Mouse (Mus musculus) lung, postnatal 36 days (tissue): ENCODE data around the gene Arid4b.
"Not testable (repeated sequence)": the region's sequence is repeated elsewhere in the genome, so short reads cannot be mapped to it uniquely, and the experiment has no call there.

Experiments
- DNase-seq: peaks from one replicate; pipeline ENCODE4 v3.0.0; 2022; ENCODE audit warnings: mixed read lengths

The Arid4b gene

DNA sequence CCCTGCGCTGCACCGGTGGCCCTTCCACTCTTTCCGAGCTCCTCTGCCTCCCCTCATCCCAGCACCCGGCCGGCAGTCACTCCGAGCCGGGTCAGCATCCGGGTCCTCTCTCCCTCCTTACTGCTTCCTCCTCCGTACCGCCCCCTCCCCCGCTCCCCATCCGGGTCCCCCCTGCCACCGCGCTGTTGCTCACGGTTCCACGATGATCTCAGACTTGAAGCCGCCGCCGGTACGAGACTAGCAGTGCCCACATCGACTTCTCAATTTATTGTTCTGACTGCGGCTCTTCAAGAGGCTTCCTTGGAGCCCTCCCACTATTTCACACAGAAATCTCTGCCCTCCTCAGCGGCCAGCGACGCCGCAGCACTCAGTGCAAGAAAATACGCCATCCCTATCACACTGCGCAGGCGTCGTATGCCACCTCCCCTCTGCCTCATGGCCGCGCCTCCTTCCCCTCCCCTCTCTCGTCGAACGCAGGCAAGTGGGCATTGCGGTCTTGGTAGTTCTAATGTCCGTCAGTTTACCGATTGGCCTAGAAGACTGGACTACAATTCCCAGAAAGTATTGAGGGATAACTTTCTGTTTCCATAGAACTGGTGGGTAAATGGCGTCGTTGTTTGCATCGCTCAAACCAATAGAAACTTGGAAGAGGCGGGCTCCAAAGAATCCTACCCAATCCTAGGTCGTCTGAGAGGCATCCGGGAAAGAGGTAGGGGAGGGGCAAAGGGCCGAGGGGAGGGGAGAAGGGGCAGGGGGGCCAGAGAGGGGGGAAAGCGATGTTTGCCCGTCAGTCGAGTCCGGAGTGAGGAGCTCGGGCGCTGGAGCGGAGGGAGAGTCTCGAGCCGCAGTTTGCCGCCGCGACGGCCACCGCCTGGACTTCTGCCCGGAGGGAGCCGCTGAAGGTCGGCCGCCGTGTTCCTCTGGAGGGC, at the start of gene Arid4b, which contains the start of gene Ggps1:
Gene Arid4b, plus strand, starts transcription at position 220 of the 929 bp plus-strand sequence.
Gene Ggps1, minus strand, starts transcription at position 476 of the 929 bp plus-strand sequence.
- peak; percentile 98 for DNase-seq

DNA sequence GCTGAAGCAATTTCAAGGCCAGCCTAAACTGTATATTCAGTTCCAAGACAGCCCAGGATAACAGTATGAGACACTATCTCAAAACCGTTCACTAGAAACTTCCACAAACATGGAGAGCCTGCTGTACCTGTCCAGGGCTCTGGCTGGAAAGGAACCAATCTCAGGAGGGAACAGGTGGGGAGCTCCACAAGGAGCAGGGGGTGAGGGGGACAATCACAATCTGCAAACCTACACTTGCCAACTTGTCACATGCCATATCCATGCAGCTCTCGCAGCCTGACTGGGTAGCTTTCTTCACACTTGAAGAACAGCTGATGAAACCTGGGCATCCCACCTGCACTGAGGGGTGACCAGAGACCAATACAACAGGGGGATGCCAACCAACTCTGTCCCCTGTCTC, 49.0 kb upstream of the Arid4b start:
- no peak for DNase-seq

DNA sequence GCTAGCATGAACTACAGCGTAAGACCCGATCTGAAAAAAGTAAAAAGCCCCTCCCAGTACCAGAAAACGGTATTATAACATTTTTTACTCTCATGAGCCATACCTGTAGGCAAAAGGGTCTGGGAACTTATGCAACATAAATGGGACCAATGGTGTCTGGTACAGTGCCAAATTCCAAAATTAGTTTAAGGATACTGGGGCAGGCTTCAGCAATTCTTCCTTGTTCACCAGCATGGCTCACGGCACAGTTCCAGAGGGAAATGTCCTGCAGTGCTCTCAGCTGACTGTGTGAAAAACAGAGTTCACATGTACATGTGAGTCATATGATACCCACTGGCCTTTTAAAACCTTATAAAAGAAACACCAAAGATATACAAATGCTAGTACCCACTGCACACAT, 48.5 kb upstream of the Arid4b start:
- DNase-seq: no peak

DNA sequence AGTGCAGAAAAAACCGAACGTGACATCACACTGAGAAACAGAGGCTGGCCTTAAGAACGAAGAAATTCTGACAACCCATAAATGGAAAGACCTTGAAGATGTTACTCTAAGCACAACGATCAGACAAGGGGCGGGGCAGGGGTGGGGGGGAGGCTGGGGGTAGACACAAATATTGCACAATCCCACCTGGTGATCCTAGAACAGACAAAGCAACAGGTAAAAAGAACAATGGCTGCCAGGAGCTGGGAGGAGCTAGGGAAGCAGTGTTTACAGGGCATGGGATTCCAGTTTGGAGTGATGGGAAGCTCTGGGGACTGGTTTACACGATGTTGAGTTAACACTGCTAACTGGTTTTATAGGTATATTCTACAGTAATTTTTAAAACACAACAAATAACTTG, 47.4 kb upstream of the Arid4b start:
- no peak for DNase-seq

DNA sequence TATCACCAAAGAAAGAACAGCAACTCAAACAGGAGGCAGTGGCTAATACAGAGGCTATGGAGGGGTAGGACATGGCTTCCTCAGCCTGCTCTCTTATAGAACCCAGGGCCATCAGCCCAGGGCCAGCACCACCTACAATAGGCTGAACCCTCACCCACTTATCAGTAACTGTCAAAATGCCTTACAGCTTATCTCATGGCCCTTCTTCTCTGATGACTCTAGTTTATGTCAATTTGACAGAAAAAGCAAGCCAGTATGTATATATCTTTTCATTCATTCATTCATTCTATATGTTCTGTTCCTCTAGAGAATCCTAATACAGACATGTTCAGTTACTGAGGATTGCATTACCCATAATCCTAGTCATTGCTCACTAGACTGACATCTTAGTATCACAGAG, 44.7 kb upstream of the Arid4b start:
- no peak for DNase-seq

DNA sequence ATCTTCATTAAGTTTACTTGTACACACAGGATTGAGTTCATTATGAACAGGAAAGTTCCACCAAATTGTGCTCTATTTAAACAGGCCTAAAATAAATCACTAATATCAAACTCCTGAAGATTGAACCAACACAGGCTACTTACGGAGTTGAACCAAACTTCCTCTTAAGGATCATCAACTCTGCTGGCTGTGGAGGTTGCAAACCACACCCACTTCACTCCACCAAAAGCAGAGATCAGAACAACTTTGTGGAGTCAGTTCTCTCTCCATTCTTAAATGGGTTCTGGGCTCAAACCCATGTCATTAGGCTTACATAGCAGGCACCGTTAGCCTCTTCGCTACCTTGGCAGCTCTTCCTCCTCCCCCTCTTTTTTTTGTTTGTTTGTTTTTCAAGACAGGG, 44.2 kb upstream of the Arid4b start:
- no peak for DNase-seq

DNA sequence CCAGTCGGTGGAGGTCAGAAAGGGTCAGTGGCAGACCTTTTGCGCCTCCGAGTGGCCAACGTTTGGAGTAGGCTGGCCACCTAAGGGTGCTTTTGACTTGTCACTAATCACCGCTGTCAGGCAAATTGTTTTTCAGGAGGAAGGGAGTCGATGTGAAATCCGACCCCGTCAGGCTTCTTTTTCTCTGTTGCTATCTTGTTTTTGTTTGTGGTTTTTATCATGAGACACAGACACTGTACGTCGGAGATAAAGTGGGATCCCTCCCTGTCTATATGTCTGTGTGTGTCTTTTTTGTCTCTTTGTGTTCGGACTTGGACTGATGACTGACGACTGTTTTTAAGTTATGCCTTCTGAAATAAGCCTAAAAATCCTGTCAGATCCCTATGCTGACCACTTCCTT, 41.6 kb upstream of the Arid4b start:
- DNase-seq: not testable (repeated sequence)

DNA sequence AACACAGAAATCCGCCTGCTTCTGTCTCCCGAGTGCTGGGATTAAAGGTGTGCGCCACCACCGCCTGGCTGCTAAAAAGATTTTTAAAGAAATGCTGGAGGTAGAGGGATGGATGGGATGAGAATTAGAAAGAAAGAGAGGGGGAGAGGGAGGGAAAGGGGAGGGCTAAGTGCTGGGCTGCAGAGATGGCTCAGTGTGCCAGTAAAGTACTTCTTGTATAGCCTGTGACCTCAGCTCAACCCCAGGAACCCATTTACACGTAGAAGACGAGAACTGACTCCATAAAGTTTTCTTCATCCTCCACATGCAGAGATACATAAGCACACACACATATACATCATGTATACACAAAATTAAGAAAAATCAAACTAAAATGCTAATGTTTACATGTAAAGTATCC, 37.5 kb upstream of the Arid4b start:
- DNase-seq: no peak

DNA sequence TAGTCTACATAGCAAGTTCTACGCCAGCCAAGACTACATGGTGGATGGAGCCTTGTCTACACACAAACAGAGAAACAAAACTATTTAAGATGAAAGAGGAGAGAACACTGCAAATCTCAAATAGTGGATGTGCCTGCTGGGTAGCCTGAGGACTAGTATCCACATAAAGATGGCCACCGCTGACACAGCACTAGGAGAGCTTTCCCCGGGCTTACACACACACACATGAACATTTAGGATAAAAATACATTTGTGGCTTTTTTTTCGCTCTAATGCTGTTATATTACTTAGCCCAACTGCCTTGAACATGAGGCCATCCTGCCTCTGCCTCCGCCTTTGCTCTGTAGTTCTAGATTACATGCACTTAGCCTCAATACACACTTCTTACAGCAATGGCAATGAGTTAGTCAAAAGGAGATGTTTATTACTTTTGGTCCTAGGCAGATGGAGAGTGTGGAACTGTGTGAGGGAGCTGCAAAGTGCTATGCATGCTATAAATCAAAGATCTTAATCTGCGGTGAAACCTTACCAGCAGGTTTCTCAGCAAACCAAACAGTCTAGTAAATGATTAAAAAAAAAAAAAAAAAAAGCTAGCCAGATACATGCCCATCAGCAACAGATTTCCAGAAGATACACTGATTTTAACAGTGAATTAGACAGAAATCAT, 36.7 kb upstream of the Arid4b start:
- DNase-seq: no peak

DNA sequence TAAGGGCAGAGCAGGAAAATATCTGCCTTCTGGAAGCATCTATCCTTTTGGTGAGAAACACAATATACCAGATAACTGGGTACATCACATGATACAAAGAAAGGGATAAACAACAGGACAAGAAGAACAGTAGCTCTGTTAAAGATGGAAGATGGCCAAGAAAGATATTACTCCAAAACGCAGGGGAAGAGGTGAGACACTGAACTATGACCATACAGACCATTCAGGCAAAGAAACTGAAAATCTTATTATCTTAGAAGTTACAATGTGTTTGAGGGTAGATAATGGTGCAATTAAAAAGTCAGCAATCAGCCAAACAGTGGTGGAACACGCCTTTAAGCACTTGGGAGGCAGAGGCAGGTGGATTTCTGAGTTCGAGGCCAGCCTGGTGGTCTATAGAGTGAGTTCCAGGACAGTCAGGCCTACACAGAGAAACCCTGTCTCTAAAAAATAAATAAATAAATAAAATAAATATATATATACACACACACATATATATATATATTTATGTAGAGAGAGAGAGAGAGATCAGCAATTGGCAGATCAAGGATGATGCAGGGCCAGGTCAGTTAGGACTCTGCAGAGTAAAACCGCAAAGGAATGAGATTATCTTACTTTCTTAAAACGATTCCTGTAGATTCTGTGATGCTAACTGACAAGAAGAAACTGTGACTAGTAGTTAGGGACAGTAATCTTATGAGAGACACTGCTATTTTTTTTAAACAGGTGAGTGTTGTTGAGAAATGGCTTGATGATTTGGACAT, 29.5 kb upstream of the Arid4b start:
- DNase-seq: no peak

DNA sequence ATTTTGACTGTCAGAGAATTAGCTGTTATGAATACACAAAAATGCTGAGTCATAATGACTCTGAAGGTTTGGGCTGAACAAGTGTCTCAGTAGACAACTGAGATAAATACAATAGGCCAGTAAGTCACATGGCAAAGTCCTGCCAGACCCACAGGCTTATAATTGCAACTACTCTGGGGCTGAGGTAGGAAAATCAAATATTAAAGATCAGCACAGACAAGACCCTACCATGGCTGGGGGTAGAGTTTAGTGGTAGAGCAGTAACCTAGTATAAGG, 29.0 kb upstream of the Arid4b start:
- DNase-seq: peak; percentile 28

DNA sequence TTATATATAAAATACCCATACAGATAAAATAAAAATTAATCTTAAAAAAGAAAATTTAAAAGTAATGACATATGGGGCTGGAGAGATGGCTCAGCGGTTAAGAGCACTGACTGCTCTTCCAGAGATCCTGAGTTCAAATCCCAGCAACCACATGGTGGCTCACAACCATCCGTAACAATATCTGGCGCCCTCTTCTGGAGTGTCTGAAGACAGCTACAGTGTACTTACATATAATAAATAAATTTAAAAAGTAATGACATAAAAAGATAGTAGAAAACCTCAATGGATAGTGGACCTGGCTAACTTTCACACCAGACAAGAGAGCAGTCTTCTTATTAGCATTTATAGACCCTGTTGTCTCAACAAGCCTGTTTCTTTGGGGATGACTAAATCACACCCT, 27.7 kb upstream of the Arid4b start:
- DNase-seq: not testable (repeated sequence)

DNA sequence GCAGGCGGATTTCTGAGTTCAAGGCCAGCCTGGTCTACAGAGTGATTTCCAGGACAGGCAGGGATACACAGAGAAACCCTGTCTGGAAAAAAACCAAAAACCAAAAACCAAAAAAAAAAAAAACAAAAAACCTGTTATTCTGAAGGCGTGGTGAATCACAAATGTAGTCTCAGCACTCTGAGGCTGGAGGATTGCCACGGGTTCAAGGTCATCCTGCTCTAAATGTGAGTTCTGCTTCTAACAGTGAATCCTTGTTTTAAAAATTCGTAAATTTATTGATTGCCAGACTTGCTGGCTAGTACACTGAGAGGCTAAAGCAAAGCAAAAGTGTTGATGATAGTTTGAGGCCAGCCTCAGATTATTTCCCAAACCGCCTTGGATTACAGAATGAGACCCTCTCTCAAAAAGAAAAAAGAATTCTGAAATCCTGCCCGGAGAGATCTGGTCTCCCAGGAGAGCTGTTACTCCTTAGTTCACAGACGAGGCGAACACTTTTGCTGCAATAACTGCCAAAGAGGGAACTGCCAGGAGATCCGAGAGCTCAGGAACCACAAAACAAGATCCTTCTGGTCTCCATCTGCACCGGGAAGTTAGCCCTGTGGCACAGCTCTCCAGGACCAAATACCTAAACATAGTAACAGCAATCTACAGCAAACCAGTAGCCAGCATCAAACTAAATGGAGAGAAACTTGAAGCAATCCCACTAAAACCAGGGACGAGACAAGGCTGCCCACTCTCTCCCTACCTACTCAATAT, 27.0 kb upstream of the Arid4b start:
- DNase-seq: no peak

DNA sequence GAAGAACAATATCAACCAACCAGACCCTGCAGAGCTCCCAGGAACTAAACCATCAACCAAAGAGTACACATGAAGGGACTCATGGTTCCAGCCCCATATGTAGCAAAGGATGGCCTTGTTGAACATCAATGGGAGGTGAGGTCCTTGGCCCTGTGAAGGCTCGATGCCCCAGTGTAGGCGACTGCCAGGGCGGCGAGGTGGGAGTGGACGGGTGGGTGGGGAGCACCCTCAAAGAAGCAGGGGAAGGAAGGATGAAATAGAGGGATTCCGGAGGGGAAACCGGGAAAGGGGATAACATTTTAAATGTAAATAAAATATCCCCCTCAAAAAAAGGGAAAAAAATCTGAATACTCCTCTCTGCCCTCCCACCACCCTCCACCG, 24.1 kb upstream of the Arid4b start:
- DNase-seq: no peak

DNA sequence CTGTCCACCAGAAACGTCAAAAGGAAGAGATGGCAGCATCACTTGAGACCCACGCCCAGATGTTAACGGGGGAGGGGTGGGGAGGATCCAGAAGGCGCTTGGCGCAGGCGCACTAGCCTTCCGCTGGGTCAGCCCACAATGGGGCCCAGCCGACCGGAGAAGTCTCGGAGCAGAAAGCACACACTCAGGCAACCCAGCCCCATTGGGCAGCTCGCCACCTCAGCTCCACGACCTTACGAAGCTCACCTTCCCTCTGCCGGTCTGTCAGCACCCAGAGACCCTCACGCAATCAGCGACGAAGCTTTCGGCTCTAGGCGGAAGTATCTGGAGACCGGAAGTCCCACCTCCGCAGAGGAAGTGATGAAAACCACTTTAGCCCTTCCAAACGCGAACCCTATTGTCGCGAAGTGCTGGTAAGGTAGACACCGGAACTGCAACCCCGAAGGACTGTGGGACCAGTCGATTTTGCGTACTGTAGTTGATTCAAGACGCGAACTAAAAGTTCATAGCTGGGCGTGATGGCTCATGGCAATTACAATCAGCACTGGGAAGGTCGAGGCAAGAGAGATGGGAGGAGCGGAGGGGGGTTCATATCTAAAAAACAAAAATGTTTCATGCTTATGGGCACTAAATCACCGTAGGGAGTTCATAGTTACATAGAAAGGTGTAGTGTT, 23.6 kb upstream of the Arid4b start, which contains the start of gene Tbce:
Gene Tbce, minus strand, starts transcription at position 347 of the 674 bp plus-strand sequence.
- DNase-seq: peak; percentile 93

DNA sequence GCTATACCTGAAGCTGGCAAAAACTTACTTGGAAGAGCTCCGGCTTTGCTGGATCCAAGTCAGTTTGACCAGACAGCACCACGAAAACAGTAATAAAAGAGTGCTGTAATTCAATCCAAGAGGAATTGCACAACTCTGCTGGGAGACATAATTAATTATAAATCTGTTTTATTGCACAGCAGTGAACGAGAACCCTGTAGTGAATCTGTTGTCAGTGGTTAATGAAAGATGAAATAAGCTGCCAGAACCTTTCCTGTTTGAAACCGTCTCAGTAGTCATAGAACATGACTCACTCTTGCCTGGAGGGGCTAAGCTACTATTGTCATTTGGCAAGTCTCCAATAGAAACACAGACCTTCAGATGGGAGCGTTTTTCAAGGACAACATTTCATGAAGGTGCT, 22.8 kb upstream of the Arid4b start:
- DNase-seq: peak; percentile 24

DNA sequence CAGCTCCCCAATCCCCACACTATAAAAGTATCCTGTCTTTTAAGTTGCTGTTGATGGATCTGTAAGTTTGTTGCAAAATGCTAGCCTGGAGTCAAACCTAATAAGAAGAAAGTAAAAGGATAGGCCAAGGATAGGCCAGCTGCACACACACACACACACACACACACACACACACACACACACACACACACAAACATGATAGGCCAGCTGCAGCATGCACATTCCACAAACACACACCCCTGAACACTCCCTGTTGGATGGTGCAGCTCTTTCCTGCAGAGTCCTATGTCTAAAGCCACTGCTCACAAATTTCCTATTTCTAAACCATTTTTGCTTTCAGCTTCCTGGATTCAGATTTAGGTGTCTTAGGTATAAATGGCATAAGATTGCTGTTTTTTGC, 19.2 kb upstream of the Arid4b start:
- DNase-seq: no peak

DNA sequence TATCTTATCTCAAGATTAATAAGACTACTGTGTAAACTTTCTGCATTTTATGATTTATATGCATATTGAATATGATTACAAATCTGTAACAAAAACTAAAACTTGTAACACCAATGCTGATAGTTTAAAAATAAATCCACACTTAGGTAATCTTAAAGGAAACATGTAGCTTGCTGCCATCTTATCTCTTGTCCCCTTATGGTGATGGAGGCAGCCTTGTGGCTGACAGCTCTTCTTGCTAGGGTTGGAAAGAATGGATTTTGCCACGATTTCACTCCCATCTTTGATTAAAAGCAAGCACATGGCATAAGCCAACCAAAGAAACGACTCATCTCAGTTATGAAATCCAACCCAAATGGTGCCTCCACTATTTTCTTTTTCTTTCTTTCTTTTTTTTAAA, 18.5 kb upstream of the Arid4b start:
- no peak for DNase-seq

DNA sequence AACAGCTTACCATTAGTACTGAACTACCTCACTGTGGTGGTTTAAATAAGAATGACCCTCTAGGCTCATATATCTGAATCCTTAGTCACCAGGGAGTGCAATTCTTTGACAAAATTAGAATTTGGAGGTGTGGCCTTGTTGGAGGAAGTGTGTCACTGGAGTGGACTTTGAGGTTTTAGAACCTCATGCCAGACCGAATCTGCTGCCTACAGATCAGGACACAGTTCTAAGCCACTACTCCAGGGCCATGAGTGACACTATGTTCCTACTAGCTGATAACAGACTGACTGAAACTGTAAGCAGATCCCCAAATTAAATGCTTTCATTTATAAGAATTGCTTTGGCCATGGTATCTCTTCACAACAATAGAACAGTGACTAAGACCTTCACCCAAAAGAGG, 13.2 kb upstream of the Arid4b start:
- DNase-seq: no peak

DNA sequence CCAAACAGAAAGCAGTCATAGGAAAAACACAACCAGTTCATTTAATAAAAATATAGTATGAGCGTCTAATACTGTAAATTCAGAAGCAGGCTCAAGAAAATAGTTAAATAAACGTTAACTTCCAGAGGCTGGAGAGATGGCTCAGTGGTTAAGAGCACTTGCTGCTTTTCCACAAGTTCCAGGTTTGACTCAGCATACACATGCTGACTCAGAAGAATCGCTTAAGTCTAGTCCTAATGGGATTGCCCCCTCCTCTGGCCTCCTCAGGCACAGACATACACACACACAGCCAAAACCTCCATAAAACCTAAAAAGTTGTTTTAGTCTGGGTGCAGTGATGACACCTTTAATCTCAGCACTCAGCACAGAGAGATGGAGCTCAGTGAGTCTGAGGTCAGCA, 6.2 kb upstream of the Arid4b start:
- DNase-seq: no peak

DNA sequence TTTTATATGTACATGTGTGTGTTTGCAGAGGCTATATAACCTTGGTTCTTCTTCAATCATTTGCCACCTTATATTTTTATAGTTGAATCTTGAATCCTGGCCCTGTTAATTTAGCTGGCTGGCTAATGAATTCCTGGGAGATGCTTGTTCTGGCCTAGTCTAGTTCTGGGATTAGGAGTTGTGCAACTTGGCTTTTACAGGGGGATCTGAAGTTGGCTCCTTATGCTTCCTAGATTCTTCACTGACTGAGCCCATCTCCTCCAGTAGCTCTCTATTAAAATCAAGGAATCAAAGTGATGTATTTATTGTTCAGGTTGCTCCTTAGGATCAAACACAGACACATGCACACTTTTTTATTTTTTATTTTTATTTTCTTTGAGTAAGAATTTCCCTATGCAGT, 3.5 kb upstream of the Arid4b start:
- no peak for DNase-seq
